Mouse (Mus musculus) liver, postnatal 0 days (tissue): Measurements from ENCODE around the gene Ppa1. TPM values are rescaled to one million over a fixed set of nuclear protein-coding genes. Genes with fewer than 3 reads are reported as not detected.
A peak's percentile ranks its signal among the peaks of the same experiment; 100 is the strongest.

Experiments
- ATAC-seq: fragments of 200-750 bp; cut with Nextera tagmentation; 2 replicates; pipeline ENCODE4 v1.8.0; 2017; ENCODE audit warnings: mild to moderate bottlenecking, moderate library complexity
- DNase-seq: peaks from one replicate; pipeline ENCODE4 v3.0.0-alpha.2; 2016
- H3K27ac ChIP-seq: fragments of 300-500 bp; sonication (generic); 2 replicates; pipeline ENCODE4 v1.5.1; 2014; ENCODE audit warnings: antibody characterized with exemption, moderate library complexity, mild to moderate bottlenecking, low read depth
- H3K27me3 ChIP-seq: fragments of 300-500 bp; sonication (generic); 2 replicates; pipeline ENCODE4 v1.6.1; 2014; ENCODE audit warnings: low read length, control low read depth, mixed read lengths; ENCODE audit not compliant: insufficient read depth
- H3K36me3 ChIP-seq: fragments of 300-500 bp; sonication (generic); replicated peaks from 2 replicates; pipeline ENCODE4 v1.6.1; 2014; ENCODE audit warnings: mild to moderate bottlenecking, control low read depth, low read length, moderate library complexity, mixed read lengths; ENCODE audit not compliant: insufficient read depth
- H3K4me1 ChIP-seq: fragments of 300-500 bp; sonication (generic); 2 replicates; pipeline ENCODE4 v1.6.1; 2014; ENCODE audit warnings: antibody characterized with exemption, mild to moderate bottlenecking, control low read depth; ENCODE audit not compliant: insufficient read depth
- H3K4me2 ChIP-seq: fragments of 300-500 bp; sonication (generic); 2 replicates; pipeline ENCODE4 v1.6.1; 2014; ENCODE audit warnings: low read depth, mild to moderate bottlenecking, low read length, moderate library complexity, mixed read lengths
- H3K4me3 ChIP-seq: fragments of 300-500 bp; sonication (generic); 2 replicates; pipeline ENCODE4 v1.5.1; 2014; ENCODE audit warnings: low read depth, low read length
- H3K9ac ChIP-seq: fragments of 300-500 bp; sonication (generic); replicated peaks from 2 replicates; pipeline ENCODE4 v1.6.1; 2014; ENCODE audit warnings: mild to moderate bottlenecking, moderate library complexity
- H3K9me3 ChIP-seq: fragments of 300-500 bp; sonication (generic); 2 replicates; pipeline ENCODE4 v1.6.1; 2016; ENCODE audit warnings: mild to moderate bottlenecking, control low read depth, low read length, mixed read lengths
- CTCF ChIP-seq: sonication (generic); IDR thresholded peaks from 2 replicates; pipeline ENCODE4 v1.5.1; 2016; ENCODE audit warnings: antibody characterized with exemption, low read depth
- EP300 ChIP-seq: IDR thresholded peaks from 2 replicates; pipeline ENCODE4 v1.6.1; 2016; ENCODE audit warnings: antibody characterized with exemption, low read depth, mild to moderate bottlenecking
- WGBS: fragments of 180-500 bp; shearing (Covaris S2); extraction: QIAGEN DNeasy Blood & Tissue Kit; methylation state at CpG from one replicate; pipeline ENCODE4 v1.1.7; 2014; ENCODE audit not compliant: insufficient replicate concordance; 5-methylcytosine and 5-hydroxymethylcytosine counted together
- polyA plus RNA-seq: library from polyadenylated mRNA; unstranded; fragments of >200 nt; fragmentation: Nextera tagmentation; extraction: Ambion mirVana; gene quantifications from 2 replicates; pipeline ENCODE4 v1.2.1, GENCODE M21; 2015

Gene Ppa1
- polyA plus RNA-seq, 1 experiment from 2014 or later = 161 TPM

DNA sequence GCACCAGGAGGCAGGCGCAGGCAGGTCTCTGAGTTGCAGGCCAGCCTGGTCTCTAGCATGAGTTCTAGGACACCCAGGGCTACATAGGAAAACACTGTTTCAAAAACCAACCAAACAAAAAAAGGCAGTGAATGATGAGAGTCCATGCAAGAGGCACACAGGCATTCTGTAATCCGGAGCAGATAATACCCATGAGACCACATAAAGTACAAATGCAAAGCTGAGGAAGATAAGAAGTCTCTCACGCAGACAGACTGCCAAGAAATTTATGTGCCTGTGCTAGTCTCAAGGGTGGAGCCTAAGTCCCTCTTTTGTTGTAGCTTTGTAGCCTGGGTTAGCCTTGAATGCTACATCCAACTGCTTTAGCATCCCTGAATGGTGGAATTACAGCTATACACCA, 17.3 kb downstream of the Ppa1 start:
- DNase-seq (no peak), ATAC-seq (no peak)
- Histone ChIP-seq H3K4me3 (no peak overlapping the region), H3K4me2 (no peak overlapping the region), H3K4me1 (no peaks in the 10 kb centered on the region), H3K27ac (no peak overlapping the region), H3K9ac (no peak overlapping the region), H3K27me3 (no peaks in the 10 kb centered on the region), H3K9me3 (no peaks in the 10 kb centered on the region), H3K36me3 (peaks cover 35% of the 10 kb centered on the region)
- TF ChIP-seq CTCF (no peak), EP300 (no peak)
- WGBS = 62% methylated on average over 3 of the region's 3 CpGs

DNA sequence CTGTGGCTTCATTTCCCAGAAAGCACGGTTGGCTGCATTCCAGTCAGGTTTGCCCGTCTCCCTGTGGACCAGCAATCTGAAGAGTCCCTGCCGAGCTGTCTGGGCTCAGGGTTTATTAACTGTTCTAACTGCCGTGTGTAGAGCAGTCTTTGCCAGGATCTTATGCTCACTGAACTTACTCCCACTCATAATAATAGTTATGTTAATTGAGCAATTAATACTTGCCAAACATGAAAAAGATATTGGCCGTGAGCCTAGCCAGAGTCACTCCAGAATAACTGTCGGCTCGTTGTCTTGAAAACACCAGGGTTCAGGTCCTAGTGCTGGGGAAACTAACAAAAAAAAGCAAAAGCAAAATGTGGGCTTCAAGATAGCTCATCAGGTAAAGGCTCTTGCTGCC, 20.9 kb downstream of the Ppa1 start:
- Histone ChIP-seq H3K27me3 (no peaks in the 10 kb centered on the region), H3K9me3 (no peaks in the 10 kb centered on the region), H3K4me3 (no peak overlapping the region), H3K27ac (no peak overlapping the region), H3K4me2 (no peak overlapping the region), H3K4me1 (no peaks in the 10 kb centered on the region), H3K36me3 (peaks cover 36% of the 10 kb centered on the region), H3K9ac (no peak overlapping the region)
- DNase-seq (no peak), ATAC-seq (no peak)
- TF ChIP-seq EP300 = no peak
- TF ChIP-seq CTCF = no peak
- 85% methylated on average over 7 of the region's 7 CpGs for WGBS

DNA sequence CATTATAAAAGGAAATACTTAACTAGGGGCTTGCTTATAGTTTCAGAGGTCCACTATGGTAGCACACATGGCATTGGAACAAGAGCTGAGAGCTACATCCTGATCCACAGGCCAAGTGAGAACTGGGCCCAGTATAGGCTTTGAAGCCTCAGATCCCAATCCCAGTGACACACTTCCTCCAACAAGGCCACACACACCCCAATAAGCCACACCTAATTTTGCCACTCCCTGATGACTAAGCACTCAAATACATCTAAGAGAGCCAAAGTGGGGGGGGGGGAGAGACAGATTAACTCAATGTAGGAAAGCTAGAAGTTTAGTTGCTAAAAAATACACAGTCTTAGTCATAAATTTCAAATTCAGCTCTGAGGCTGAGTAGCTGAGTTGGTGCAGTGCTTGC, 21.5 kb downstream of the Ppa1 start:
- no peak overlapping the region; the same call in 1 of the 2 replicates for H3K27ac ChIP-seq
- TF ChIP-seq EP300 (no peak), CTCF (no peak)
- H3K4me3 ChIP-seq = no peak overlapping the region
- H3K4me2 ChIP-seq = no peak overlapping the region
- H3K9me3 ChIP-seq = no peaks in the 10 kb centered on the region
- H3K36me3 ChIP-seq = peaks cover 34% of the 10 kb centered on the region
- no peak overlapping the region for H3K9ac ChIP-seq
- no peaks in the 10 kb centered on the region for H3K4me1 ChIP-seq
- no peaks in the 10 kb centered on the region for H3K27me3 ChIP-seq
- no peak for DNase-seq
- peak; percentile 63 for ATAC-seq

- Histone ChIP-seq H3K36me3 (peaks cover 38% of the 10 kb centered on the region), H3K27ac (no peak overlapping the region), H3K4me2 (no peak overlapping the region), H3K9me3 (no peaks in the 10 kb centered on the region), H3K9ac (no peak overlapping the region), H3K4me3 (no peak overlapping the region), H3K4me1 (no peaks in the 10 kb centered on the region), H3K27me3 (no peaks in the 10 kb centered on the region)
- TF ChIP-seq EP300 = no peak
- TF ChIP-seq CTCF = peak; percentile 43
- ATAC-seq (no peak), DNase-seq (no peak)
- WGBS = 88% methylated on average over 3 of the region's 3 CpGs
Observed at GRCm38 (mm10) chr10:61670758-61671157, 22.4 kb downstream of the Ppa1 start.

GRCm38 (mm10) chr10:61675935-61676334, 27.6 kb downstream of the Ppa1 start:
- peak overlapping the region; percentile 13; the same call in 1 of the 2 replicates for H3K4me2 ChIP-seq
- no peak for TF ChIP-seq CTCF
- no peak for TF ChIP-seq EP300
- no peaks in the 10 kb centered on the region for H3K9me3 ChIP-seq
- peak; percentile 9; the same call in 1 of the 2 replicates for ATAC-seq
- H3K27me3 ChIP-seq = no peaks in the 10 kb centered on the region
- H3K36me3 ChIP-seq = peaks cover 16% of the 10 kb centered on the region
- H3K4me1 ChIP-seq = 0 out of 2 replicates have a peak, but pooled peaks cover 11% of the 10 kb centered on the region
- 31% methylated on average over 3 of the region's 3 CpGs for WGBS
- no peak overlapping the region for H3K9ac ChIP-seq
- peak overlapping the region; percentile 7 for H3K27ac ChIP-seq
- no peak overlapping the region for H3K4me3 ChIP-seq
- no peak for DNase-seq

GRCm38 (mm10) chr10:61679545-61679944, 31.2 kb downstream of the Ppa1 start:
- DNase-seq (no peak), ATAC-seq (peak; percentile 18)
- H3K4me1 ChIP-seq = peaks cover 26% of the 10 kb centered on the region
- peak overlapping the region; percentile 91 for H3K9ac ChIP-seq
- TF ChIP-seq EP300 (no peak), CTCF (no peak)
- H3K27me3 ChIP-seq = no peaks in the 10 kb centered on the region
- no peaks in the 10 kb centered on the region for H3K9me3 ChIP-seq
- WGBS = 34% methylated on average over 9 of the region's 9 CpGs
- peak overlapping the region; percentile 78 for H3K4me2 ChIP-seq
- peak overlapping the region; percentile 92 for H3K4me3 ChIP-seq
- H3K36me3 ChIP-seq = peaks cover 9% of the 10 kb centered on the region
- H3K27ac ChIP-seq = peak overlapping the region; percentile 91
